21 mouse cellular contexts compared by ENCODE assay signal in the genomic region with DNA sequence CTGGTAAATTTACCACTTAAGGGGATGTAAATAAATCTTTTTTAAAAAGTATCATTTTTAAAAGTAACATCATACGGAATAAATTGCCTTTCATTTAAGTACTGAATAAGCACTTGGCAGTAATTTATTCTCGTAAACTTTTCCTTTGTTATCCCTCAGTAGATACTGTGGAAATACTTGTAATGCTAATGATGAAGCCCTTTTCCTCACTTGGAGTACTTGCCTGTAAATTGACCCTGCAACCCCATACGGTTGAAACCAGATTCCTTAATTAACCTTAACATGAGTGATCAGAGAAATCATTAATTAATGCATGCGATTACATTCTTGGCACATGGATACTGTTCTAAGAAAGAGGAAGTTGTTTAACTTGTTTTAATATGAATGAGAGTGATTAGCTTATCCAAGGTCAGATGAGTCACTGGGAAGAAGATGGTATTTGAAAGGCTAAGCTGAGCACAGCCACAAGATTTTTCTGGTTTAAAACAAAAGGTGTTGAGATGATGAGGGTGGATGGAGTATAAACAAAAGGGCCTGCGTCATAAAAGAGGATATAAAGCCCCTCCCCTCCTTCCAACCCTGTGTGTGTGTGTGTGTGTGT.
DNase-seq lines count a peak whose midpoint lies in the region; ATAC-seq and TF ChIP-seq lines count a peak whose summit lies in the region.
"Had no signal": no experiment of that assay in that cellular context is flagged by ENCODE, and none has a peak within 500 bp of the region (broad histone marks: within the 10 kb centered on the region; RNA-seq: fewer than 3 reads in every experiment).

No protein-coding gene starts in this region.

- no peak overlapping the region for H3K4me3 ChIP-seq in forebrain, embryonic 13.5 days
- no peak overlapping the region for H3K4me3 ChIP-seq in forebrain, embryonic 15.5 days
- H3K4me3 ChIP-seq in ES-E14 (ENCODE audit: insufficient read depth in 1 of 2, low read depth in 1 of 2, low read length in 2 of 2, poor library complexity in 1 of 2, severe bottlenecking in 1 of 2), result no peak overlapping the region
- H3K4me3 ChIP-seq: heart, embryonic 12.5 days; liver, embryonic 15.5 days; myocyte had no signal

- peak; percentile 58; the same call in 1 of the 2 replicates for ATAC-seq in forebrain, embryonic 13.5 days
- ATAC-seq in forebrain, embryonic 15.5 days (replicated peaks), result no peak
- no peak; the same call in 1 of the 2 replicates for ATAC-seq in megakaryocyte progenitor cell, adult 5-6 weeks (replicated peaks; ENCODE audit: poor library complexity)
- ATAC-seq: activated CD4-positive, CD25-positive, alpha-beta regulatory T cell, adult 4 months; lung, postnatal 0 days had no signal

- WGBS in forebrain, embryonic 13.5 days, result 32% methylated on average over 5 of the region's 5 CpGs
- WGBS in forebrain, embryonic 15.5 days, result 13% methylated on average over 5 of the region's 5 CpGs

- in situ Hi-C loops in ES-E14 (cut with MboI; ENCODE audit: low sequenced_read_pairs in 2 of 2, unreplicated experiment in 2 of 2), result no loop called here

- H3K4me1 ChIP-seq in forebrain, embryonic 13.5 days, result peaks cover 14% of the 10 kb centered on the region
- H3K4me1 ChIP-seq in forebrain, embryonic 15.5 days, result 0 out of 2 replicates have a peak, but pooled peaks cover 6% of the 10 kb centered on the region
- H3K4me1 ChIP-seq in ES-E14 (ENCODE audit: control insufficient read depth in 2 of 2, insufficient read depth in 2 of 2, low read length in 2 of 2, poor library complexity in 1 of 2), result peaks cover 0 to 5% of the 10 kb centered on the region in 2 experiments; a peak in 2 of 4 replicates
- H3K4me1 ChIP-seq: liver, embryonic 15.5 days had no signal

- H3K36me3 ChIP-seq in forebrain, embryonic 13.5 days (ENCODE audit: poor library complexity, severe bottlenecking), result no peaks in the 10 kb centered on the region; the same call in 1 of the 2 replicates
- no peaks in the 10 kb centered on the region for H3K36me3 ChIP-seq in forebrain, embryonic 15.5 days
- H3K36me3 ChIP-seq in ES-E14 (ENCODE audit: control insufficient read depth, insufficient read depth, low read length, poor library complexity, severe bottlenecking), result no peaks in the 10 kb centered on the region
- H3K36me3 ChIP-seq: heart, embryonic 12.5 days; liver, embryonic 15.5 days had no signal

- TF ChIP-seq CTCF in brain, embryonic 14.5 days (IDR thresholded peaks at IDR 0.05; ENCODE audit: borderline replicate concordance, extremely low read depth, insufficient read depth, insufficient read length), result no peak

- no peaks in the 10 kb centered on the region; the same call in 1 of the 2 replicates for H3K9me3 ChIP-seq in forebrain, embryonic 13.5 days (replicated peaks)
- H3K9me3 ChIP-seq in forebrain, embryonic 15.5 days, result no peaks in the 10 kb centered on the region
- H3K9me3 ChIP-seq in ES-E14 (ENCODE audit: control insufficient read depth, insufficient read depth, low read depth, low read length), result no peaks in the 10 kb centered on the region
- H3K9me3 ChIP-seq: heart, embryonic 12.5 days; liver, embryonic 15.5 days had no signal

- H3K4me2 ChIP-seq in forebrain, embryonic 13.5 days, result no peak overlapping the region
- no peak overlapping the region for H3K4me2 ChIP-seq in forebrain, embryonic 15.5 days (replicated peaks)
- H3K4me2 ChIP-seq: heart, embryonic 12.5 days; liver, embryonic 15.5 days had no signal

- no peaks in the 10 kb centered on the region for H3K27me3 ChIP-seq in forebrain, embryonic 13.5 days
- H3K27me3 ChIP-seq in forebrain, embryonic 15.5 days, result no peaks in the 10 kb centered on the region
- H3K27me3 ChIP-seq: heart, embryonic 12.5 days; liver, embryonic 15.5 days had no signal

- H3K27ac ChIP-seq in forebrain, embryonic 13.5 days, result no peak overlapping the region
- no peak overlapping the region for H3K27ac ChIP-seq in forebrain, embryonic 15.5 days (replicated peaks)
- no peak overlapping the region for H3K27ac ChIP-seq in ES-E14 (ENCODE audit: insufficient read depth, low read depth, low read length, poor library complexity, severe bottlenecking)
- H3K27ac ChIP-seq: liver, embryonic 15.5 days had no signal

- no peak for TF ChIP-seq POLR2A in brain, embryonic 14.5 days (IDR thresholded peaks at IDR 0.05; ENCODE audit: borderline replicate concordance, extremely low read depth, insufficient read depth, insufficient read length, poor library complexity, severe bottlenecking)

- peak; percentile 7 for DNase-seq in kidney, adult 9 months
- DNase-seq in kidney, postnatal 14 days, result no peak
- peak; percentile 43 for DNase-seq in ES-E14 (ENCODE audit: low read depth, low spot score)
- DNase-seq in brain, embryonic 14.5 days (ENCODE audit: low read depth), result peak; percentile 47
- no peak for DNase-seq in embryo, embryonic 9.5 days (ENCODE audit: extremely low spot score)
- DNase-seq: adrenal gland, postnatal 36 days; cerebellum, adult 9-11 months; gastrocnemius, postnatal 14 days; heart, postnatal 36 days; midbrain, embryonic 14.5 days; retina, postnatal 1 day; right cerebral cortex, postnatal 4 days; thymus, postnatal 36 days had no signal

- H3K9ac ChIP-seq in forebrain, embryonic 13.5 days, result no peak overlapping the region
- no peak overlapping the region for H3K9ac ChIP-seq in forebrain, embryonic 15.5 days (replicated peaks)
- no peak overlapping the region for H3K9ac ChIP-seq in ES-E14 (ENCODE audit: insufficient read depth, low read depth, low read length, poor library complexity, severe bottlenecking)
- H3K9ac ChIP-seq: heart, embryonic 12.5 days; liver, embryonic 15.5 days had no signal

TF ChIP-seq in ES-E14, 5 proteins besides CTCF, POLR2A, EP300 and RAD21:
- TF ChIP-seq ZNF384 (IDR thresholded peaks at IDR 0.05; ENCODE audit: low read depth, low read length), result no peak
- no peak for TF ChIP-seq HCFC1 (IDR thresholded peaks at IDR 0.05; ENCODE audit: borderline replicate concordance, insufficient read depth, low read length)
- no peak for TF ChIP-seq MAFK (IDR thresholded peaks at IDR 0.05; ENCODE audit: insufficient read depth, low read depth, low read length)
- no peak for TF ChIP-seq ZC3H11A (IDR thresholded peaks at IDR 0.05; ENCODE audit: borderline replicate concordance, low read depth, low read length)
- TF ChIP-seq CHD2 (IDR thresholded peaks at IDR 0.05; ENCODE audit: low read depth, low read length), result peak; percentile 59; the same call in 1 of the 2 replicates

Comparison
In these comparisons a context has a peak if more than half of its experiments do, and no peak if none do; other contexts are left out.
1. DNase-seq: peak in kidney, adult 9 months (single experiment), ES-E14 (single experiment) and brain, embryonic 14.5 days (single experiment); none in kidney, postnatal 14 days (single experiment) and embryo, embryonic 9.5 days (single experiment).